Mouse (Mus musculus) neutrophil, adult 59 days (primary cell): ENCODE results near the gene Poldip2. TPM values are rescaled to one million over a fixed set of nuclear protein-coding genes. Genes with fewer than 3 reads are reported as not detected.

Source experiments
- total RNA-seq, 2 experiments: library from RNA; stranded (reverse); gene quantifications; 1 replicate in 1 of 2; 2 replicates in 1 of 2; pipeline ENCODE4 v1.2.4; 2023

Poldip2 gene
- total RNA-seq = 10 to 100 TPM; 20.9 to 21.2 TPM

DNA sequence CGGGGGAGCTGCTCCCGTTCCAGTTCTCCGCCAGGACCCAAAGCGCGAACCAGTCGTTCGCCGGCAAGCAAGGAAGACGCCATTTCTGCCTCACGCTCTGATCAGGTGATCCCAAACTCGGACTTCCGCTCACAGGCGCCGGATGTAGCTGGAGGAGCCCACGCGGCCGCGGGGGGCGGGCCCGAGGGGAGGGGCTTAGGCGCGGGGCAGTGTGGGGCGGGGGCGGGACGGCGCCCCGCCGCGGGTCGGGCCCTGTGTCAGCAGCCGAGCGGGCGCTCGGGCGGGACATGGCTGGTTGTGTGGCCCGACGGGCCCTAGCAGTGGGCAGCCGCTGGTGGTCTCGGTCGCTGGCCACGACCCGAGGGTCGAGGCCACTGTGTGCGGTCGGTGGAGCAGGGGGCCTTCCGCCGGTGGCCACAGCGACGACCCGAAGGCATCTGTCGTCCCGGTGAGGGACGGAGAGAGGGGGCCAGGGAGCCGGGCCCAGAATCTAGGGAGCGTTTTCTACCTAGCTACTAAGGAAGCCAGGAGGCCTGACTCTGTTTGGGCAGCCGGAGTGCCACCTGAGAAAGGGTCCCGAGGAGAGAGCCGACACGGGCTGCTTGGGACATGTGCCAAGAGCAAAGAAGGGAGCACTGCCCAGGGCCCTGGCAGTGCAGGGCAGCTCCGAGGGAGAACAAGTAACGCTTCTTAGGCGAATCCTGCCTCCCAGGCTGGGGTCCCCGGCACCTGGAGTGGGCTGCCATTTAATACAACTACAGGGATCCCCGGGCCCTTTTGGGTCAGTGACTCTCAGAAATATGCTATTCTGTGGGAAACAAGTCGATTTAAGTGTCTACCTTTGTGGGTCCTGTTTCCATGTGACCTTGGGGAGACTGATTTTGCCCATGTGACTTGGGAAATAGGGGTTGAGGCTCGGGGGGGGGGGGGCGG lies at the start of gene Poldip2, which contains the start of gene Tmem199:
Gene Poldip2 (plus strand): TSS at position 169 of the 933 bp plus-strand sequence.
Gene Tmem199 (minus strand): TSS at position 148 of the 933 bp plus-strand sequence.

DNA sequence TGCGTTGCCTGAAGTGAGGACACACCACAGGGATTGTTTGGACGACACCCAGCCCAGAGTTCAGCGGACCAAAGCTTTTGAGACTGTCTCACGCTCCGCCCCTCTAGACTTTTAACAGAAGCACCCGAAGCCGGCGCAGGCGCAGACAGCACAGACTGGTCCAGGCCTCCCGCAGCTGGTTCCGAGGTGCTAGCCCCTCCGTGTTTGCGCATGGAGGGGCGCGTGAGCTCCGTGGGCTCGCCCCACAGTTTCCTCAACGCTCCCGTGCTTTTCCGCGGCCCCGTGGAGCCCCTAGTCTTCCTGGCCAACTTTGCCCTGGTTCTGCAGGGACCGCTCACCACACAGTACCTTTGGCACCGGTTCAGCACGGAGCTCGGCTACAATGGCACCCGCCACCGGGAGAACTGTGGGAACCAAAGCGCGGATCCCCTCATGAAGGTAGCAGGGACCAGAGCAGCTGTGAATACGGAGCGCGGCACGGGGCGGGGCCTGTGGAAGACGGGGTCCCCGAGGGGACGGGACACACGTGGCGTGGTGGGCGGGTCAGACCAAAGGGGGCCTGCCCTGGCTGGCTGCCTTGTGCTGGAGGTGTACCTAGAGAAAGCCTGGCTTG lies 46.3 kb upstream of the Poldip2 start, which contains the start of gene Slc46a1:
Gene Slc46a1 (plus strand): TSS at position 130 of the 613 bp plus-strand sequence.

DNA sequence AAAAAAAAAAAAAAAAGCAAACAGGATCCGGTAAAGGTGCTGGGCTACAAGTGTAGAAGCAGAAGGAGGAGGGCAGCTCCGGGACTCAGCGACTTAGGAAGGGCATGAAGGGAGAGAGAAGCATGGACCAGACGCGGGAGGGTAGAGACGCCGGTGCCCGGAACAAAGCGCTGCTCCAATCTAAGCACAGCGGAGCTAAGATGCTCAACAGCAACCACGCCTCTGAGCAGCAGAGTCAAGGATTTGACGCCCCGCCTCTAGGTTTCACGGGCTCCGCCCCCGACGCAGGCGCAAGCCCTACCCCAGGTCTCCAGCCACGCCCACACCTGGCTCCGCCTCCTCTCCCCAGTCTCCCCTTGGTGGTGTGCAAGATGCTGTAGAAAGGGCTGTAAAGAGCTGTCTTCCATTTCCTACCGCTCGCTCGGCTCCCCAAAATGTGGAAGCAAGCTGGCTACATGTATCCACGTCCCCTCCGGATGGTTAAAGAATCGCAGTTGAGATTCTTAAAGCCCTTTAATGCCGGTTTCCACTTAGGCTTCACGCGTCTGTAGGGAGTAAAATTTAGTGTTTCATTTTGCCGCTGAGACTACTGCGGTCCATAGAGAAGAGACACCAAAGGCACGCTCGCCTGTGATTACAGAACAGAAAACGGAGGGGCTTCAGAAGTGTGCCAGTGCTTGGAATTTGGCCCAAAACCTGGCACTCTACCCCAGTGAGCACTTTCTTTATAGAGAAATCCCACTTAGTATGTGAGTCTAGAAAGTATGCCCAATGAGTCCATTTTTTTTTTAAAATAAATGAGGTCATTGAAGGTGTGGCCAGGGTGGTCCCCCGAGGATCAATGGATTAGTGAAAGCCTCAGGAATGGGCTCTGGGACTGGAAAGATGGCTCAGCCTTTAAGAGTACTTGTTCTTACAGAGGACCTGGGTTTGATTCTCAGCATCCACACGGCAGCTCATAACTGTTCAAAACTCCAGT lies 14.2 kb upstream of the Poldip2 start, which contains the start of gene Sarm1:
Gene Sarm1 (minus strand): TSS at position 211 of the 979 bp plus-strand sequence.

DNA sequence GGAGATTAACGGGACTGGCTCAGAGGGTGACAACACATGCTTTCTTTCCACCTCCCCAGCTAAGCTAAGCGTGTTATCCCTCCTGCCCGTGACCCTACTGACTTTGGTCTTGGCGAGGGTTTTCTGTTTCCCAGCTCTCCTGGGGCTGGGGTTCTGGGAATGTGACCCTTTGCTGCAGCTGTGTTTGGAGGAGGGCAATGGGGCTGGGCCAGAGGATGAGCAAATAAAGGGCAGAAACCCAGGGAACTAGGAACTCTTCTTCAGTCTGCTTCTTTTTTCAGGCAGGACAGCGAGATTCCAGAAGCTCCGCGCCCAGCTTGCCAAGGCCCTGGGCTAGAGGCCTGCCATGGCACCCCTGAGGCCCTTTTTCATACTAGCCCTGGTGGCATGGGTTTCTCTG lies 13.0 kb upstream of the Poldip2 start, which contains the start of gene Vtn:
Gene Vtn (plus strand): TSS at position 88 of the 400 bp plus-strand sequence.

DNA sequence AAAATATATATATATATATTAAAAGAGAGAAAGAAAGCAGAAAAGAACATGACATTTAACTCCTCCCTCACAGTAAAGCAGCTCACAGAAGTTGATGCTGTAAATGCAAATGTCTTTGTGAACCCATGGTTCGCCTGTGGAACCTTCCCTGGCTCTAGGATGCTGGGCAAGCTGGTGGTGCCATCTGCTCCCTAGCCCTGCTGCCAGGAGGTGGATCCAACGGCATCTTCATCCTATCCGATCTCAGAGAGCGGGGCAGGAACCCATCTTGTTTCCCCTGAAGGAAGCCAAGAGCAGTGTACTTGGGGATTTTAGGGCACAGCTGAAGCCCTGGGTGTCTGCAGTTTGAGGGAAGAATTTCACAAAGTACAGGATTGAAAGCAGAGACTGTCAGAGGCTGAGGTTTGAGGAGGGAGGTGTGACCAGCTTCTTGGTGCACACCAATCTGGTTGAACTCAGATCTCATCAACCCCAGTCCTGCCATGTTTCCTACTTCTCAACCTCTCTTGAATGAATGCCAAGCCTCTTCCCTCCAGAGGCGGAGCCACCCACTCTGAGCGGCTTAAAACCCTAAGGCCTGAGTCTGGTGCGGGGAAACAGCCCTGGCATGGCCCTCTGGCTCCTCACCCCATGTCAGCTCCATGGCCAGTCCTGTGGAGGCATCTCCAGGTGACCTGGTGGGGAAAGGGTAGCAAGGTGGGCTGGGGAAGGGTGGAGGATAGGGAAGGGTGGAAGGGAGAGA lies 8.9 kb upstream of the Poldip2 start, which contains the start of gene Sebox:
Gene Sebox (plus strand): TSS at position 539 of the 742 bp plus-strand sequence.

DNA sequence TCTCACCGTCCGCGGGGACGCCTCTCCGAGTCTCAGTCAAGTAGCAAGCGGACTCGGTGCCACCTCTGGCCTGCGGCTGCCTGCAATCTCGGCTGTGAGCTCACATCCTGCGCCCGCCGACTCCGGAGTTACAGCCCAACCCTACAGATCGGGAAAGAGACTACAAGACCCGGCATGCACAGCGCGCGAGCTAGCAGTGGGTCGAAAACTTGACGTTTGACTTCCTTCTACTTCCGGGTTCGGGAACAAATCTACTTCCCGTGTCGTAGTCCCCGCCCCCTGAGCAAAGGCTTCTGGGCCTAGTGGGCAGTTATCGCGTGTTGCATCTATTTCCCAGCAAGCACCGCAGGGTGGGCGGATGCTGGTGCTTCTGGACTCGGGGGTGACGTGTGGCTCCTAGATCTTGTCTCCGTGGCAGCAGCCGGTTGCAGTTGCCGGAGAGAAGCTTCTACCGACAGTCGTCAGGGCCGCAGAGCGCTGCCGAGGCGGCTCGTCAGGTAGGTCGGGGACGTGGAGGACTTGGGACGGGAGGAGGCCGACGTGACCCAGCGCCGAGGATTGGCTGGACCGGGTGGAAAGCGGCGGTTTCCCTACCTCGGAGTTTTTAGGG lies 24.2 kb downstream of the Poldip2 start, which contains the start of the genes Tnfaip1 and Ift20:
Gene Tnfaip1 (minus strand): TSS at position 253 of the 610 bp plus-strand sequence.
Gene Ift20 (plus strand): TSS at position 282 of the 610 bp plus-strand sequence.

DNA sequence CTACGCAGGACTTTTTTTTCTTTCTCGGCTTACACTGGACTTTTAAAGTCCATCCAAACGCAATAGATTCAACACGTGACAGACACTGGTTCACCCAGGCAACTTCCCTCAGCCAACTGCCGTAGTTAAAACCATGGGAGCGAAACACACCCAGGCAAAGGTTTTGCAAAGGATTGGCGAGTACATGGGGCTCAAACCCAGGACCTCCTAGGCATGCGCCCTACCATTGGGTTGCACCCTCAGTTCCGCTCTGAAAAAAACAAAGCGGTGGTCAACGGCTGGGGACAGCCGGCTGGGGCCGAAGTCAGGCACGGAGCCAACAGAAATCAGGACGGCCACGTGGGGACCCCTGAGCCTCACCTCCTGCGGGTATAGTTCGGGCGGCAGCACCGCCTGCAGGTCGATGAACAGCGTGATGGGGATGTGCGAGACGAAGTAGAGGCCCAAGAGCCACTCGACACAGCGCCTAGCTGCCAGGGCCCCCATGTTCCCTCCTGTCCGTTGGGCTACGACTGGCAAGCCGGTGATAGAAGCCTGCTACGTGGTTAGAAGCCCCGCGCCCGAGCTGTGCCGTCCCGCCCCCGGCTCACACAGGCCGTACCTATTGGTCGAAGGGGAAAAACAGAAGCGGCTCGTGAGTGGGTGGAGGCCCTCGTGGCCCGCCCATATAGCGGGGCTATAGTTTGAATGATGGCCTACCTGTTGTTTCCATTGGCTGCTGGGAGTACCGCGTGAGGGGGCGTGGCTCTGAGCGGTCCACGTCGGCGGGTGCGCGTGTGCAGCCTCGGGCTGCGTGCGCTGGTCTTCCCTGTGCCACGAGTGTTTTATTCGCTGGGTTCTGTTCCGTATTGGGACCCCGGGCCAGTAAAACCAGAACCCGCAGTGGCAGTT lies 38.4 kb downstream of the Poldip2 start, which contains the start of gene Tmem97:
Gene Tmem97 (minus strand): TSS at position 610 of the 891 bp plus-strand sequence.

Other genes starting within 250 kb of the Poldip2 start
- under 1 TPM; 0.22 to 0.49 TPM for gene BC030499, start 221.4 kb upstream of the Poldip2 start, total RNA-seq
- gene Spag5, start 210.7 kb upstream of the Poldip2 start, total RNA-seq = 10 to 100 TPM; 54.9 to 66.0 TPM
- 1 to 10 TPM; 1.9 to 3.7 TPM for gene Aldoc, start 189.2 kb upstream of the Poldip2 start, total RNA-seq
- gene Pigs, start 183.8 kb upstream of the Poldip2 start, total RNA-seq = 10 to 100 TPM; 33.9 to 37.9 TPM
- gene Unc119, start 168.7 kb upstream of the Poldip2 start, total RNA-seq = 100 to 1,000 TPM; 114 to 116 TPM
- not detected for gene Foxn1, start 125.6 kb upstream of the Poldip2 start, total RNA-seq
- not detected for gene Slc13a2, start 90.0 kb upstream of the Poldip2 start, total RNA-seq
- 1 to 10 TPM in 1 of 2 experiments, under 1 TPM in 1; 0.93 to 2.0 TPM for gene Slc46a1, start 46.5 kb upstream of the Poldip2 start, total RNA-seq
- gene Sarm1, start 14.4 kb upstream of the Poldip2 start, total RNA-seq = under 1 TPM; 0.18 to 0.24 TPM
- not detected for gene Vtn, start 13.1 kb upstream of the Poldip2 start, total RNA-seq
- gene Sebox, start 8.7 kb upstream of the Poldip2 start, total RNA-seq = not detected
- gene Tmem199, start within 50 bp of the Poldip2 start, total RNA-seq = 10 to 100 TPM in 1 of 2 experiments, 1 to 10 TPM in 1; 9.9 to 11.0 TPM
- 1 to 10 TPM; 7.3 to 9.1 TPM for gene Tnfaip1, start 24.1 kb downstream of the Poldip2 start, total RNA-seq
- 10 to 100 TPM; 28.5 to 31.8 TPM for gene Ift20, start 24.2 kb downstream of the Poldip2 start, total RNA-seq
- 10 to 100 TPM in 1 of 2 experiments, 1 to 10 TPM in 1; 9.9 to 12.7 TPM for gene Tmem97, start 38.6 kb downstream of the Poldip2 start, total RNA-seq
- gene Nlk, start 185.2 kb downstream of the Poldip2 start, total RNA-seq = 10 to 100 TPM; 14.4 to 14.5 TPM
- 1 to 10 TPM; 7.1 to 7.3 TPM for gene Ccnq, start 239.5 kb downstream of the Poldip2 start, total RNA-seq